Mouse (Mus musculus) kidney, adult 2 months (tissue): ENCODE data around the gene Zfp148. TPM values are rescaled to one million over a fixed set of nuclear protein-coding genes. Genes with fewer than 3 reads are reported as not detected.

Experiments used
- DNase-seq: peaks from one replicate; pipeline ENCODE4 v3.0.0; 2021
- H3K27ac ChIP-seq: fragments of 200-500 bp; 2 replicates; pipeline ENCODE4 v1.5.1; 2012; ENCODE audit warnings: low read depth, low read length, control low read depth, inconsistent platforms; ENCODE audit not compliant: insufficient read depth
- H3K27me3 ChIP-seq: fragments of 200-500 bp; replicated peaks from 2 replicates; pipeline ENCODE4 v1.6.1; 2012; ENCODE audit warnings: mild to moderate bottlenecking, moderate library complexity, low read length, inconsistent platforms; ENCODE audit not compliant: control insufficient read depth, insufficient read depth
- H3K36me3 ChIP-seq: fragments of 200-500 bp; 2 replicates; pipeline ENCODE4 v1.6.1; 2012; ENCODE audit warnings: mild to moderate bottlenecking, moderate library complexity, low read length, inconsistent platforms; ENCODE audit not compliant: control insufficient read depth, insufficient read depth
- H3K4me1 ChIP-seq: fragments of 200-500 bp; 2 replicates; pipeline ENCODE4 v1.6.1; 2011; ENCODE audit warnings: low read length; ENCODE audit not compliant: control insufficient read depth, insufficient read depth
- H3K4me3 ChIP-seq: fragments of 200-500 bp; 2 replicates; pipeline ENCODE4 v1.5.1; 2011; ENCODE audit warnings: mild to moderate bottlenecking, low read depth, low read length, control low read depth; ENCODE audit not compliant: insufficient read depth
- CTCF ChIP-seq: fragments of 200-500 bp; conservative IDR thresholded peaks from 2 replicates; pipeline ENCODE4 v1.5.1; 2011; ENCODE audit warnings: low read depth, mild to moderate bottlenecking, control low read depth, low read length, moderate library complexity, mixed read lengths; ENCODE audit not compliant: insufficient read depth, insufficient read length
- POLR2A ChIP-seq: fragments of 200-500 bp; IDR thresholded peaks from one replicate; pipeline ENCODE4 v1.6.1; 2011; ENCODE audit warnings: low read depth, low read length, control low read depth
- WGBS: fragments of 180-500 bp; shearing (Covaris S2); methylation state at CpG from one replicate; pipeline ENCODE4 v1.1.7; 2018; 5-methylcytosine and 5-hydroxymethylcytosine counted together
- polyA plus RNA-seq: library from polyadenylated mRNA; depleted of rRNA; stranded (reverse); fragments of >200 nt; gene quantifications from 2 replicates; pipeline ENCODE4 v1.2.3, GENCODE M21; 2012

Zfp148 gene
- polyA plus RNA-seq, 1 experiment, result 9.8 TPM

DNA sequence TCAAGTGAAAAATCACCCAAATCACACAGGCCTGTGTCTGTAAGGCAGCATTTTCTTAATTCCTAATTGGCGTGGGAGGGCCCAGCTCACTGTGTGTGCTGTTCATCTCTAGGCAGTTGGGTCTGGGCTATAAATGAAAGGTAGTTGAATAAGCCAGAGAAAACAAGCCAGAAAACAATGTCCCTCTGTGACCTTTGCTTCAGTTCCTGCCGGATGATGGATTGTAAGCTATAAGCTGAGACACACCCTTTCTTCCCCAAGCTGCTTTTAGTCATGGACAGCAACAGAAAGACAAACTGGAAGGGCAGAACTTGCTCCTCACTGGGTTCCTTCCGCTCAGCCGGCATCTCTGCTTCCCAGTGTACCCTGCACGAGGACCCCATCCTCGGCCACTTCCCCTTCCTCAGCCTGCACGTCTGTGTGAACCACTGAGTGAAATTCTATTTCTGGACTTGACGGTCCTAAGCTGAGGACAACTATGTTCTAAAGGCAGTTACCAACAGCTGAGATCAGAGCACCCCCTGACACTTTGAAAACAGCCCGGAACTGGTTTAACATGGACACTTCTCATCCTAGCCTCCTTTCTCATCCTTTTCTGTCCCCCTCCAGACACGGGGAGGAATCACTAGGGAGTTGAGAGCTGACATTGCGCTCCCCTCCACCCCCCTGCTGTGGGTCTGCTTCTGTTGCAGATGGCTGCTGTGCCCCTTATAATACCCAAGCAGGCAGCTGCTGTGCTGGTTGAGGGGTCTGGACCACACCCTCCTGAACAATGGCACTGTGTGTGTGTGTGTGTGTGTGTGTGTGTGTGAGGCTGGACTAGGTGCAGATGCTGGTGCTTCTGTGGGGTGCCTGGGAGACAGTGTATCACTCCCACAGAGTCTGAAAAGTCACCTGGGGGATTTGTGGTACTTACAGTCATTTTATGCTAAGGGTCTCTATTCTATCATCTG is 149.1 kb downstream of the Zfp148 start:
- DNase-seq, result no peak
- H3K36me3 ChIP-seq, result no peaks in the 10 kb centered on the region
- no peak for TF ChIP-seq POLR2A
- no peak for TF ChIP-seq CTCF
- WGBS, result 65% methylated on average over 11 of the region's 11 CpGs
- H3K4me1 ChIP-seq, result no peaks in the 10 kb centered on the region
- H3K27ac ChIP-seq, result no peak overlapping the region
- no peaks in the 10 kb centered on the region for H3K27me3 ChIP-seq
- no peak overlapping the region for H3K4me3 ChIP-seq

- 56% methylated on average over 8 of the region's 8 CpGs for WGBS
- no peak for DNase-seq
- no peak overlapping the region for H3K4me3 ChIP-seq
- TF ChIP-seq POLR2A (no peak), CTCF (no peak)
- no peak overlapping the region for H3K27ac ChIP-seq
- no peaks in the 10 kb centered on the region for H3K27me3 ChIP-seq
- no peaks in the 10 kb centered on the region for H3K36me3 ChIP-seq
- H3K4me1 ChIP-seq, result no peaks in the 10 kb centered on the region
Observed at GRCm38 (mm10) chr16:33531184-33531583, 150.5 kb downstream of the Zfp148 start.

- 73% methylated on average over 8 of the region's 8 CpGs for WGBS
- TF ChIP-seq CTCF (no peak), POLR2A (no peak)
- DNase-seq, result no peak
Observed at GRCm38 (mm10) chr16:33536456-33536855, 155.8 kb downstream of the Zfp148 start.

DNA sequence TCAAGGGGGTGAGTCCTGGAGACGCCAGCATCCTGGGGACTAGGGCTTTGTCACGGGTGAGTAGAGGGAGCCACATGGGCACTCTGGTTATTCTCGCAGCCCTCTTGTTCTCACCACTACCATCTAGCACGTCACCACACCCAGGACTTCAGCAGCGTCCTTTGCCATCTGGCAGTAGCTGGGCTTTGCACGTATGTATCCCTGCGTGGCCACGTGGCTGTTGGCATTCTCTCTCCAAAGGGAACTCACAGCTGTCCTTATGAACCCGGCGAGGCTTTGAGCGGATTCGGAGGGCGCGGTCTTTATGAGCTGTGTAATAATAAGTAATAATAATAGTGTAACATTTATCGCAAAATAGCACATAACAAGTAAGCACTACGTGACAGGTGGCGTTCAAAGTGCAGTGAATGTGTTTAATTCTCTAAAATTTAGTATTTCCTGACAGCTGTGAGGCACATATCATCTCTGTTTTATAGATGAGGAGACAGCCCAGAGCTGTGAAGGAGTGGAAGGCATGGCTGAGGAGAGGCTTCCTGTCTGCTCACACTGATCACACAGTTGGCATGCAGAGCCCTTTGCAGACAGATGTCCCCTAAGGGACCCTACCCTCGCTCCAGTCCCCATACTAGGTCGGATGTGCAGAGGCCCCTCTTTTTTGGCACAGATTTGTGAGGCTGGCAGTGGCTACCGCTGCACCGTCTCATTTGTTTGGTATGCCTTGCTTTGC is 157.0 kb downstream of the Zfp148 start:
- Histone ChIP-seq H3K36me3 (no peaks in the 10 kb centered on the region), H3K27ac (no peak overlapping the region), H3K27me3 (no peaks in the 10 kb centered on the region), H3K4me3 (no peak overlapping the region), H3K4me1 (no peaks in the 10 kb centered on the region)
- 68% methylated on average over 21 of the region's 21 CpGs for WGBS
- DNase-seq, result no peak
- TF ChIP-seq POLR2A (no peak), CTCF (no peak)

More at GRCm38 (mm10) chr16:33536456-33536855, 155.8 kb downstream of the Zfp148 start:
- no peaks in the 10 kb centered on the region for H3K36me3 ChIP-seq
- no peak overlapping the region for H3K27ac ChIP-seq
- no peaks in the 10 kb centered on the region for H3K27me3 ChIP-seq
- no peaks in the 10 kb centered on the region for H3K4me1 ChIP-seq
- H3K4me3 ChIP-seq, result no peak overlapping the region

DNA sequence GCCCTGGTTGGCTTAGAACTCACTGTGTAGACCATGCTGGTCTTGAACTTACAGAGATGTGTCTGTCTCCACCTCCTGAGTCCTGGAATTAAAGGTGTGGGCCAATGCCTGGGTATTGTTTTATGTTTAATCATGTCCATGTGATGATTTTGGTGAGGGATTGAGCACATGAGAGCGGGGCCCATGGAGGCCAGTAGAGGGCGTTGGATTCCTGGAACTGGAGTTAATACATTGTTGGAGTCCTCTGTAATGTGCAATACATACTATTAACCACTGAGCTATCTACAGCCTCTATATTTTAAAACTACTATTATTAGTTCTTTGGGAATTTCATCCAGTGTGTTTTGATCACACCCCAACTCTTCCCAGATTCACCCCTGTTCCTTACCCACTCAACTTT is 163.7 kb downstream of the Zfp148 start:
- no peak for TF ChIP-seq POLR2A
- TF ChIP-seq CTCF, result no peak
- WGBS, result 92% methylated on average over 2 of the region's 2 CpGs
- DNase-seq, result no peak
- Histone ChIP-seq H3K36me3 (no peaks in the 10 kb centered on the region), H3K4me3 (no peak overlapping the region), H3K4me1 (no peaks in the 10 kb centered on the region), H3K27ac (no peak overlapping the region), H3K27me3 (no peaks in the 10 kb centered on the region)

- Histone ChIP-seq H3K36me3 (no peaks in the 10 kb centered on the region), H3K27ac (no peak overlapping the region), H3K27me3 (no peaks in the 10 kb centered on the region), H3K4me3 (no peak overlapping the region), H3K4me1 (no peaks in the 10 kb centered on the region)
- DNase-seq, result no peak
- 70% methylated on average over 4 of the region's 4 CpGs for WGBS
- TF ChIP-seq POLR2A, result no peak
- no peak for TF ChIP-seq CTCF
Observed at GRCm38 (mm10) chr16:33545530-33545929, 164.9 kb downstream of the Zfp148 start.
